Mouse (Mus musculus): Measurements from ENCODE around the gene Dsp. TPM values are rescaled to one million over a fixed set of nuclear protein-coding genes. Genes with fewer than 3 reads are reported as not detected.

Dsp gene
- total and polyA plus RNA-seq, 2 experiments from 2014 or later, result 46.0 to 160 TPM

- H3K4me3 ChIP-seq (ENCODE audit: low read depth, low read length), result no peak overlapping the region
These were observed 23.4 kb upstream of the Dsp start for GRCm38 (mm10) chr13:38127683-38128082.

GRCm38 (mm10) chr13:38128246-38128645, 22.8 kb upstream of the Dsp start:
- WGBS, result 28% methylated on average over 3 of the region's 3 CpGs
- Histone ChIP-seq H3K4me3 (ENCODE audit: low read depth, low read length) (no peak overlapping the region), H3K27me3 (ENCODE audit: control insufficient read depth, insufficient read depth, low read length) (no peaks in the 10 kb centered on the region), H3K4me2 (ENCODE audit: low read depth, low read length) (no peak overlapping the region), H3K4me1 (ENCODE audit: control insufficient read depth, insufficient read depth) (peaks cover 24% of the 10 kb centered on the region), H3K9ac (replicated peaks; ENCODE audit: low read depth, low read length) (no peak overlapping the region), H3K36me3 (replicated peaks; ENCODE audit: control insufficient read depth, insufficient read depth, low read length) (no peaks in the 10 kb centered on the region), H3K9me3 (replicated peaks; ENCODE audit: control insufficient read depth, low read length) (no peaks in the 10 kb centered on the region), H3K27ac (ENCODE audit: low read depth) (no peak overlapping the region)
- ATAC-seq (ENCODE audit: insufficient read depth, low read depth), result no peak
- no peak for DNase-seq (ENCODE audit: low spot score)
- TF ChIP-seq EP300 (IDR thresholded peaks at IDR 0.05; ENCODE audit: low read depth) (no peak), CTCF (IDR thresholded peaks at IDR 0.05; ENCODE audit: low read depth) (no peak)

More at GRCm38 (mm10) chr13:38127683-38128082, 23.4 kb upstream of the Dsp start:
- Histone ChIP-seq H3K9ac (replicated peaks; ENCODE audit: low read depth, low read length) (no peak overlapping the region), H3K4me2 (ENCODE audit: low read depth, low read length) (no peak overlapping the region), H3K9me3 (replicated peaks; ENCODE audit: control insufficient read depth, low read length) (no peaks in the 10 kb centered on the region), H3K4me1 (ENCODE audit: control insufficient read depth, insufficient read depth) (peaks cover 24% of the 10 kb centered on the region), H3K36me3 (replicated peaks; ENCODE audit: control insufficient read depth, insufficient read depth, low read length) (no peaks in the 10 kb centered on the region), H3K27me3 (ENCODE audit: control insufficient read depth, insufficient read depth, low read length) (no peaks in the 10 kb centered on the region), H3K27ac (ENCODE audit: low read depth) (no peak overlapping the region)
- ATAC-seq (ENCODE audit: insufficient read depth, low read depth), result no peak
- WGBS, result 69% methylated on average over 3 of the region's 3 CpGs
- TF ChIP-seq CTCF (IDR thresholded peaks at IDR 0.05; ENCODE audit: low read depth) (no peak), EP300 (IDR thresholded peaks at IDR 0.05; ENCODE audit: low read depth) (no peak)
- DNase-seq (ENCODE audit: low spot score), result no peak

- Histone ChIP-seq H3K4me3 (ENCODE audit: low read depth, low read length) (no peak overlapping the region), H3K9ac (replicated peaks; ENCODE audit: low read depth, low read length) (no peak overlapping the region), H3K36me3 (replicated peaks; ENCODE audit: control insufficient read depth, insufficient read depth, low read length) (no peaks in the 10 kb centered on the region), H3K27me3 (ENCODE audit: control insufficient read depth, insufficient read depth, low read length) (no peaks in the 10 kb centered on the region), H3K9me3 (replicated peaks; ENCODE audit: control insufficient read depth, low read length) (no peaks in the 10 kb centered on the region), H3K27ac (ENCODE audit: low read depth) (no peak overlapping the region), H3K4me2 (ENCODE audit: low read depth, low read length) (no peak overlapping the region), H3K4me1 (ENCODE audit: control insufficient read depth, insufficient read depth) (peaks cover 24% of the 10 kb centered on the region)
- TF ChIP-seq CTCF (IDR thresholded peaks at IDR 0.05; ENCODE audit: low read depth), result no peak
- TF ChIP-seq EP300 (IDR thresholded peaks at IDR 0.05; ENCODE audit: low read depth), result no peak
- DNase-seq (ENCODE audit: low spot score), result no peak
- ATAC-seq (ENCODE audit: insufficient read depth, low read depth), result no peak
- WGBS, result 79% methylated on average over 2 of the region's 2 CpGs
These were observed 21.6 kb upstream of the Dsp start for GRCm38 (mm10) chr13:38129492-38129891.

- Histone ChIP-seq H3K4me3 (ENCODE audit: low read depth, low read length) (no peak overlapping the region), H3K9me3 (replicated peaks; ENCODE audit: control insufficient read depth, low read length) (no peaks in the 10 kb centered on the region), H3K27ac (ENCODE audit: low read depth) (no peak overlapping the region), H3K4me2 (ENCODE audit: low read depth, low read length) (no peak overlapping the region), H3K9ac (replicated peaks; ENCODE audit: low read depth, low read length) (no peak overlapping the region), H3K27me3 (ENCODE audit: control insufficient read depth, insufficient read depth, low read length) (no peaks in the 10 kb centered on the region), H3K4me1 (ENCODE audit: control insufficient read depth, insufficient read depth) (peaks cover 24% of the 10 kb centered on the region), H3K36me3 (replicated peaks; ENCODE audit: control insufficient read depth, insufficient read depth, low read length) (no peaks in the 10 kb centered on the region)
- TF ChIP-seq CTCF (IDR thresholded peaks at IDR 0.05; ENCODE audit: low read depth), result no peak
- TF ChIP-seq EP300 (IDR thresholded peaks at IDR 0.05; ENCODE audit: low read depth), result no peak
- 91% methylated on average over 9 of the region's 9 CpGs for WGBS
- no peak for ATAC-seq (ENCODE audit: insufficient read depth, low read depth)
- no peak for DNase-seq (ENCODE audit: low spot score)
These were observed 21.0 kb upstream of the Dsp start for GRCm38 (mm10) chr13:38130116-38130515.

- no peak for TF ChIP-seq EP300 (IDR thresholded peaks at IDR 0.05; ENCODE audit: low read depth)
- no peak for TF ChIP-seq CTCF (IDR thresholded peaks at IDR 0.05; ENCODE audit: low read depth)
- Histone ChIP-seq H3K27ac (ENCODE audit: low read depth) (no peak overlapping the region), H3K4me3 (ENCODE audit: low read depth, low read length) (no peak overlapping the region), H3K9ac (replicated peaks; ENCODE audit: low read depth, low read length) (no peak overlapping the region), H3K36me3 (replicated peaks; ENCODE audit: control insufficient read depth, insufficient read depth, low read length) (no peaks in the 10 kb centered on the region), H3K4me2 (ENCODE audit: low read depth, low read length) (no peak overlapping the region), H3K27me3 (ENCODE audit: control insufficient read depth, insufficient read depth, low read length) (no peaks in the 10 kb centered on the region), H3K4me1 (ENCODE audit: control insufficient read depth, insufficient read depth) (peaks cover 4% of the 10 kb centered on the region; the same call in 1 of the 2 replicates), H3K9me3 (replicated peaks; ENCODE audit: control insufficient read depth, low read length) (no peaks in the 10 kb centered on the region)
- no peak for ATAC-seq (ENCODE audit: insufficient read depth, low read depth)
- WGBS, result 82% methylated on average over 7 of the region's 7 CpGs
- DNase-seq (ENCODE audit: low spot score), result no peak
These were observed 18.0 kb upstream of the Dsp start for GRCm38 (mm10) chr13:38133016-38133528.

- H3K36me3 ChIP-seq (replicated peaks; ENCODE audit: control insufficient read depth, insufficient read depth, low read length), result no peaks in the 10 kb centered on the region
- no peaks in the 10 kb centered on the region for H3K27me3 ChIP-seq (ENCODE audit: control insufficient read depth, insufficient read depth, low read length)
- no peak overlapping the region for H3K9ac ChIP-seq (replicated peaks; ENCODE audit: low read depth, low read length)
- peaks cover 8% of the 10 kb centered on the region for H3K4me1 ChIP-seq (ENCODE audit: control insufficient read depth, insufficient read depth)
- no peak overlapping the region for H3K27ac ChIP-seq (ENCODE audit: low read depth)
- WGBS, result 75% methylated on average over 1 of the region's 1 CpGs
- no peaks in the 10 kb centered on the region for H3K9me3 ChIP-seq (replicated peaks; ENCODE audit: control insufficient read depth, low read length)
- DNase-seq (ENCODE audit: low spot score), result no peak
- H3K4me2 ChIP-seq (ENCODE audit: low read depth, low read length), result no peak overlapping the region
- no peak for ATAC-seq (ENCODE audit: insufficient read depth, low read depth)
- no peak for TF ChIP-seq CTCF (IDR thresholded peaks at IDR 0.05; ENCODE audit: low read depth)
- TF ChIP-seq EP300 (IDR thresholded peaks at IDR 0.05; ENCODE audit: low read depth), result no peak
- no peak overlapping the region for H3K4me3 ChIP-seq (ENCODE audit: low read depth, low read length)
These were observed 10.6 kb upstream of the Dsp start for GRCm38 (mm10) chr13:38140521-38140920.
